Mouse (Mus musculus) hindbrain, embryonic 13.5 days (tissue): ENCODE results near the gene Mogat2. TPM values are rescaled to one million over a fixed set of nuclear protein-coding genes. Genes with fewer than 3 reads are reported as not detected.
A peak's percentile ranks its signal among the peaks of the same experiment; 100 is the strongest.

ENCODE experiments used
- ATAC-seq: fragments of 200-750 bp; cut with Nextera tagmentation; 2 replicates; pipeline ENCODE4 v1.8.0; 2017; ENCODE audit warnings: moderate TSS enrichment; ENCODE audit not compliant: low FRiP score
- H3K27ac ChIP-seq: fragments of 300-500 bp; sonication (generic); 2 replicates; pipeline ENCODE4 v1.5.1; 2015; ENCODE audit warnings: inconsistent platforms, mild to moderate bottlenecking, moderate library complexity
- H3K27me3 ChIP-seq: fragments of 300-500 bp; sonication (generic); 2 replicates; pipeline ENCODE4 v1.6.1; 2015; ENCODE audit warnings: mild to moderate bottlenecking, inconsistent platforms
- H3K36me3 ChIP-seq: fragments of 300-500 bp; sonication (generic); 2 replicates; pipeline ENCODE4 v1.6.1; 2015; ENCODE audit warnings: mild to moderate bottlenecking, inconsistent platforms
- H3K4me1 ChIP-seq: fragments of 300-500 bp; sonication (generic); replicated peaks from 2 replicates; pipeline ENCODE4 v1.6.1; 2015; ENCODE audit warnings: inconsistent platforms
- H3K4me2 ChIP-seq: fragments of 300-500 bp; sonication (generic); 2 replicates; pipeline ENCODE4 v1.6.1; 2015; ENCODE audit warnings: inconsistent platforms, mild to moderate bottlenecking, moderate library complexity
- H3K4me3 ChIP-seq: fragments of 300-500 bp; sonication (generic); 2 replicates; pipeline ENCODE4 v1.5.1; 2015; ENCODE audit warnings: mild to moderate bottlenecking, inconsistent platforms
- H3K9ac ChIP-seq: fragments of 300-500 bp; sonication (generic); 2 replicates; pipeline ENCODE4 v1.6.1; 2015; ENCODE audit warnings: mild to moderate bottlenecking, inconsistent platforms
- H3K9me3 ChIP-seq: fragments of 300-500 bp; sonication (generic); 2 replicates; pipeline ENCODE4 v1.6.1; 2016; ENCODE audit warnings: inconsistent platforms
- WGBS: fragments of 180-500 bp; shearing (Covaris S2); methylation state at CpG from one replicate; pipeline ENCODE4 v1.1.7; 2015; 5-methylcytosine and 5-hydroxymethylcytosine counted together
- polyA plus RNA-seq: library from polyadenylated mRNA; unstranded; fragments of >200 nt; fragmentation: Nextera tagmentation; extraction: Ambion mirVana; gene quantifications from 2 replicates; pipeline ENCODE4 v1.2.1, GENCODE M21; 2015

Gene Mogat2
- polyA plus RNA-seq, 1 experiment from 2014 or later, result 3.1 TPM

DNA sequence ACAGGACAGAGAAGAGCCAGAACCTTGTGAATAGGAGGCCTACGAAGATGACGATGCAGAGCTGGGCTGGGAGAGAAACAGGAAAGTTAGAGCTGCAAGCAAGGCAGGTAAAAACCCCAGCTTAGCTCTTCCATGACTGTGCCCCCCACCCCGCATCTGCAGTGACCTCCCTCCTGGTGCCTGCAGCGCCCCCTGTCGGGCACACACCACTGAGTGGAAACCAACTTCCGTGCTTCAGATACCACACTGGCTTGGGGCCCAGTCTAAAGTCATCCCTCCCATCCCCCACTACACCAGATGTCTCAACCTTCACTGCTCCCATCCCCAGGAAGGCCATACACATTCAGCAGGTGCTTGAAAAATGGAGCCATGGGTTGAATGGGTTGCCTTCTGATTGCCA is 5.8 kb downstream of the Mogat2 start:
- Histone ChIP-seq H3K27me3 (peaks cover 6% of the 10 kb centered on the region; the same call in 1 of the 2 replicates), H3K9ac (no peak overlapping the region), H3K4me1 (peaks cover 8% of the 10 kb centered on the region; the same call in 1 of the 2 replicates), H3K9me3 (no peaks in the 10 kb centered on the region), H3K4me2 (no peak overlapping the region), H3K27ac (no peak overlapping the region), H3K4me3 (no peak overlapping the region), H3K36me3 (no peaks in the 10 kb centered on the region)
- ATAC-seq, result no peak
- WGBS, result 73% methylated on average over 6 of the region's 6 CpGs

DNA sequence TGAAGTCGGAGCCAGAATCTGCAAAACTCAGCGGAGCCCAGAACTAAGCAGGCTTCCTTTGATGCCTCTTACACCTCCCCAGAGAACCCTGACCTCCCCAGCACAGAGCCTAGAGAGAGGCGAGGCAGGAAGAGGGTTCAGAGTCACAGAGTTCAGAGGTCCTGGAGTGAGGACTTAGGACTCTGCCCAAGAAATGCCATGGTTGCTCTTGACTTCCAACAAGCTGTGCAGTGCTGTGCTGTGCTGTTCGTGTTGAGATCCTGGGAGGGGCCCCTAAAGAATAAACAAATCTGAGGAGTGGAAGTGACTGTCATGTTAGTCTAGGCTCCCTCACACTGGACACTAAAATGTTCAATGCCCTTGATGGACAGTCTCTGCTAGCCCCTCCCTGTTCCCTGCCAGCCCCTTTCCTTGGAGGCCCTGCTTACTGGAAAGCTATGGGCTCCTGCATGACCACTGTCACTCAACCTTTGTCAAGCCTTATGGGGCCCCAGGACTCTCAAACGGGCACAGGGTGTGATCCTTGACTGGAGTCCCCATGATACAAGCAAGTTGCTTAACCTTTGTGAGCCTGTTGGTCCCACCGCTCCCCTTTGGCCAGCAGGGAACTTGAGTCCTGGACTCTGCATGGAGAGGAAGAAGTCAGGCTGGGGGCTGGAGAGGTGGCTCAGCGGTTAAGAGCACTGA is 8.2 kb downstream of the Mogat2 start:
- no peak for ATAC-seq
- no peaks in the 10 kb centered on the region for H3K4me1 ChIP-seq
- no peak overlapping the region for H3K4me3 ChIP-seq
- H3K9ac ChIP-seq, result no peak overlapping the region
- H3K4me2 ChIP-seq, result no peak overlapping the region
- no peaks in the 10 kb centered on the region for H3K9me3 ChIP-seq
- H3K27me3 ChIP-seq, result no peaks in the 10 kb centered on the region
- H3K27ac ChIP-seq, result no peak overlapping the region
- no peaks in the 10 kb centered on the region for H3K36me3 ChIP-seq
- 76% methylated on average over 7 of the region's 7 CpGs for WGBS

DNA sequence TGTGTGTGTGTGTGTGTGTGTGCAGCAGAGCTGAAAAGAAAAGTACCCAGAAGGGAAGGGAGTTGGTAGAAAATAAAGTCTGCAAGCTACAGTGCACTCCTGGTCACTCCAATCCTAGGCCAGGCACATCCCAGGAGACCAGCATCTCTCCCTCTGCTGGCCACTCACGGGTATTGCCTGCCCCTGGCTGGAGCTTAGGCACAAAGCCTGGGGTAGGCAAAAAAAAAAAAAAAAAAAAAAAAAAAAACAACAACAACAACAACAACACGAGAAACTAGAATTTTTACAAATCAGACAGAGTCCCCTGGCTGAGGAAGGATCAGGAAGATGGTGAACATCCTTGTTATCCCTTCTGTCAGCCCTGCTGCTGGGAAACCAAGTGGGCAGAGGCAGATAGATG is 9.0 kb downstream of the Mogat2 start:
- Histone ChIP-seq H3K9me3 (no peaks in the 10 kb centered on the region), H3K4me3 (no peak overlapping the region), H3K27ac (no peak overlapping the region), H3K4me2 (no peak overlapping the region), H3K36me3 (no peaks in the 10 kb centered on the region), H3K4me1 (no peaks in the 10 kb centered on the region), H3K9ac (no peak overlapping the region), H3K27me3 (no peaks in the 10 kb centered on the region)
- 12% methylated on average over 2 of the region's 2 CpGs for WGBS
- ATAC-seq, result no peak

DNA sequence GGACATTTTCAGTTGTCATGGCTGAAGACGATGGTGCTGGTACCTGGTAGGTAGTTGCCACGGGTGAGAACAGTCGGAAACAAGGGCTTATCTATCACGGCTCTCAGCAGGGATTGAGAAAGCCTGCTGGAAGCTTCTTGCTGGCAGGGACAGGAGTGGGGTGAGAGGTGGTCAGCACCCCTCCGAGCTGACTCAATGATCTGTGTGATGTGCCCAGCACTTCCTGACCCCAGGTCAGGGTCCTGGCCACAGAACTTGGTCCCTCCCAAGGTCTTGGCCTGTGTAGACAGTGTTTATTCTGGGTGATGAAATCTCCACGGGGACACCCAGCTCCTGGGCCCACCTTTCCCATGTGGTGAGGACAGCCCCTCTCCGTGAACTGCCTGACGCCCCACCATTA is 9.6 kb downstream of the Mogat2 start:
- Histone ChIP-seq H3K9me3 (no peaks in the 10 kb centered on the region), H3K27me3 (no peaks in the 10 kb centered on the region), H3K27ac (no peak overlapping the region), H3K4me1 (no peaks in the 10 kb centered on the region), H3K9ac (no peak overlapping the region), H3K36me3 (no peaks in the 10 kb centered on the region), H3K4me2 (no peak overlapping the region), H3K4me3 (no peak overlapping the region)
- no peak for ATAC-seq
- 80% methylated on average over 8 of the region's 8 CpGs for WGBS

- H3K4me3 ChIP-seq, result no peak overlapping the region
- no peak overlapping the region for H3K9ac ChIP-seq
- H3K27me3 ChIP-seq, result no peaks in the 10 kb centered on the region
- H3K9me3 ChIP-seq, result no peaks in the 10 kb centered on the region
- WGBS, result 94% methylated on average over 4 of the region's 4 CpGs
- H3K4me1 ChIP-seq, result no peaks in the 10 kb centered on the region
- H3K27ac ChIP-seq, result no peak overlapping the region
- no peaks in the 10 kb centered on the region for H3K36me3 ChIP-seq
- no peak for ATAC-seq
- H3K4me2 ChIP-seq, result no peak overlapping the region
Measured at GRCm38 (mm10) chr7:99227267-99227666, 11.2 kb downstream of the Mogat2 start.

DNA sequence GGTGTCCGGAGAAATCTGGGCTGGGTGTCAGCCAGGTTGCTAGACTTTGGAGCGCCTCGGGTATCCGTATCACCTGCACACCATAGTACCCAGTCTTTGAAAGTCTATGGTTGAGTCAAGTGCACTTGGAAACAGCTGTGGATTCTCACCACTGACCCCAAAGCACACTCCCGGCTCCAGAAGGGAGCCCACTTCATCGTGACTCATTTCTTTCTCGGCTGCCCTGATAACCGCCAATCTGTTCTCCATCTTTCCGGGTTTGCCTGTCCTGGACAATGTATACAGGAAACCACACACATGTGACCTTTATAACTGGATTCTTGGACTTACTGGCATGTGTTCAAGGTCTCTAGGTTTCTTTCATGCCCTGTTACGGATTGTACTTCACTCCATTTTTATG is 11.8 kb downstream of the Mogat2 start:
- ATAC-seq, result no peak

DNA sequence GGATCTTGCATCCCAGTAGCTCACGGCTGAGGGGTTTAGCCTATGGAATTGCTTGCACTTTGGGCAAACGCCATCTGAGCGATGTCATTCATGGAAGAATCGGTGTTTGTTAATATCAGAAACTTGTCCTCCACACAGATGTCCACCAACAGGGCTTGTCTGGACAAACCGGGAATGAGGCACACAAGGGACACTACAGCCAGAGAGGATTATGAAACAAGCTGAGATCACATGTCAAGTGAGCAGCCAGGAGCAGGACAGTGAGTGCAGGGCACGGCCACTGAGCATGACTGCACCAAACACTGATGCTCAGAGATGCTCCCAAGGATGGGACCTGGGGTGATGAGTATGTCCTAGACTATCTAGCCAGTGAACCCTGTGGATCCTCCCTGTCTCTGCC is 13.0 kb downstream of the Mogat2 start:
- Histone ChIP-seq H3K4me2 (no peak overlapping the region), H3K4me1 (no peaks in the 10 kb centered on the region), H3K4me3 (no peak overlapping the region), H3K9ac (no peak overlapping the region), H3K27ac (no peak overlapping the region), H3K36me3 (no peaks in the 10 kb centered on the region), H3K9me3 (no peaks in the 10 kb centered on the region), H3K27me3 (no peaks in the 10 kb centered on the region)
- 86% methylated on average over 6 of the region's 6 CpGs for WGBS
- no peak for ATAC-seq

More for the DNA sequence above, 11.8 kb downstream of the Mogat2 start:
- Histone ChIP-seq H3K4me3 (no peak overlapping the region), H3K9me3 (no peaks in the 10 kb centered on the region), H3K9ac (no peak overlapping the region), H3K4me1 (no peaks in the 10 kb centered on the region), H3K36me3 (no peaks in the 10 kb centered on the region), H3K27ac (no peak overlapping the region), H3K4me2 (no peak overlapping the region), H3K27me3 (no peaks in the 10 kb centered on the region)
- WGBS, result 93% methylated on average over 10 of the region's 10 CpGs

DNA sequence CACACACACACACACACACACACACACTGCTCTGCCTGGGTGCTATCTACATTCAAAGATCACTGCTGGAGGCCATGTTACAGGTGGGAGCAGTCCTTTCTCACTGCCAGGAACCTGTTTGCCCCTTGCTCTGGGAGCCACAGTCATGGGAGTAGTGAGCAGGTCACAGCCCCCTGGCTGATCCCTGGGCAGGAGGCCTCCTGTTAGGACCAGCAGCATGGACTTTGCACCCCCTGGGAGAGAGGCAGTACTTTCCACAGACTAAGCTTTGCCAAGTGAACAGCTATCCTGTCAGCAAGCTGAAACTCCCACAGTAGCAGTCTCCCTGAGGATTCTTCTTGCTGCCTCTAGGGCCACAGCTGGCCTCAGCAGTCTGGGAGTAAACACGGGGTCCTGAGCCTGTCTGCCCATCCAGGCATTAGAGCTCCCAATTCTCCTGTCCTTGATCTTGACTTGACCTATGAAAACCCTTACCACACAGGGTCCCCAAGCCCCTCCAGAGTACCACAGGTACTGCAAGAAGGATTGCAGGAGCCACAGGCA is 13.7 kb downstream of the Mogat2 start:
- H3K4me1 ChIP-seq, result no peaks in the 10 kb centered on the region
- no peak overlapping the region for H3K4me2 ChIP-seq
- H3K9ac ChIP-seq, result no peak overlapping the region
- no peak for ATAC-seq
- no peaks in the 10 kb centered on the region for H3K27me3 ChIP-seq
- H3K9me3 ChIP-seq, result no peaks in the 10 kb centered on the region
- H3K27ac ChIP-seq, result no peak overlapping the region
- no peak overlapping the region for H3K4me3 ChIP-seq
- H3K36me3 ChIP-seq, result no peaks in the 10 kb centered on the region
- WGBS, result 43% methylated on average over 1 of the region's 1 CpGs

DNA sequence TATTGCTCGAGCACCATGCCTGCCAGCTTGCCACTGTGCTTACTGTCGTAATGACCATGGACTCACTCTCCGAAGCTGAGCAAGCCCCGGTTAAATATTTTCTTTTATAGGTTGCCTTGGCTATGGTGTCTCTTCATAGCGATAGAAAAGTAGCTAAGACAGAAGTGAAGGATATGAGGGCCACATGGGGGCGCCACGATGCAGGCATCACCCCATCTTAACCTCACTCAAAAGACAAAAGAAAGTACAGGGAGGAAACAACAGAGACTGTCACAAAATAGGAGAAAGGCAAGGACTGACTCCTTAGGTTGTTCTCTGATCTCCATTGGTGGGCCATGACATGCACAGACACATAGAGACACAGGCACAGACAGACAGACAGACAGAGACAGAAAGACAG is 14.2 kb downstream of the Mogat2 start:
- 64% methylated on average over 7 of the region's 7 CpGs for whole genome bisulfite sequencing
- ATAC-seq, result no peak
- Histone ChIP-seq H3K27me3 (no peaks in the 10 kb centered on the region), H3K9ac (no peak overlapping the region), H3K4me1 (no peaks in the 10 kb centered on the region), H3K27ac (no peak overlapping the region), H3K4me3 (no peak overlapping the region), H3K9me3 (no peaks in the 10 kb centered on the region), H3K4me2 (no peak overlapping the region), H3K36me3 (no peaks in the 10 kb centered on the region)

DNA sequence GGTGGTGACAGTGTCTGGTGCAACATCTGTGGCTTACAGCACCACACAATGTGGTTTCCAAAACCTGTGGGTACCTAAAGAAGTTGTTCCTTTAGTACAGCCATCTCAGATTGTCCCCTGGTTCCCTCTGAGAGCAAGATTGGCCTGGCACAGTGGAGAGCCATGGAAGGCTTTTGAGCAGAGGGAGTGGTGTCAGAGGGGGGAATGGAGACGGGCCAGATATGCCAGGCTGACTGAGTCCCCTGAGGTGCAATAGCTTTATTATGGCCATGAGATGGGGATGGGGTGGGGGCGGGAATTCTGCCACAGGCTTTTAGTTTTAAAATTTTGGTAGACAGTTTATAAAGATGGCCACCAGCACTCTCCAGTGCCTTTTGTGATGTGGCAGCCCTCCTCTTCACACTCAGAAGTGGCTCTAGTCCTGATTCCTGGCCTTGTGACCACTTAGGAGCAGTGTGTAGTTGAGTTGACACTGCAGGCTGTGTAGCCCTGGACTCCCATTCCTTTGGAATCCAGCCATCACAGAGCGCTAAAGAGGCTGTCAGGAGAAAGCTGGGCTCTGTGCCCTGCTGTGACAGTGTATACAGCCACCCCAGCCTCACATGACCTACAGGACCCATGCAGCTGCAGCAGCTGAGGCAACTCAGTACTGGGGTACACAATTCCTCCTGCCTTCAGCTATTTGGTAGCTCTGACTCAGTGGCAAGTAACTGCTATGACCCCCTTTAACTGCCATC is 20.9 kb downstream of the Mogat2 start:
- Histone ChIP-seq H3K4me1 (peaks cover 14% of the 10 kb centered on the region), H3K4me3 (no peak overlapping the region), H3K36me3 (no peaks in the 10 kb centered on the region), H3K4me2 (no peak overlapping the region), H3K9ac (no peak overlapping the region), H3K27ac (no peak overlapping the region), H3K27me3 (no peaks in the 10 kb centered on the region), H3K9me3 (no peaks in the 10 kb centered on the region)
- ATAC-seq, result peak; percentile 83
- 64% methylated on average over 3 of the region's 3 CpGs for WGBS

DNA sequence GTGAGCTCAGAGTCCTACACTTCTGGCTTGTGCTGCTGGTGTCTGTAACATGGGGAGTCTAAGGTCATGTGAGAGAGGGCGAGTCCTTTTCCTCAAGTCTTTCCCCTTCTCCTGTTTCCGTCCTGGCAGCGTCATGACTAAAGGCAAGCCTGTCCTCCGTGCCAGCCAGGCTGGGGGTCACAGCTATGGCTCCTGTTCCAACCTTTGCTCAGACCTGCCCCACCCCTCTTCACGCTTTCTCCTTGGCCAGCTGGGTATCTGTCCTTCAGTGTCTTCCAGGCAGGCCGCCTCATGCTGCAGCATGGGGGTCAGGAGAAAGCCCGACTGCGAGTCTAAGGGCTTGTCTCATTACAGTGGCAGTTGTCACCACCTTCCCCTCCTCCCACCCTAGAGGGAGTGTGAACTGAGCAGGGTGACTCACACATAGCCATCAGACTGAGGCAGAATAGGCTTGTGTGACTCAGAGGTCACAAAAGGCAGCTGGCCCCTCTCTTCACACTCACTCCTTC is 23.0 kb downstream of the Mogat2 start:
- Histone ChIP-seq H3K4me1 (peaks cover 14% of the 10 kb centered on the region), H3K27me3 (no peaks in the 10 kb centered on the region), H3K9me3 (no peaks in the 10 kb centered on the region), H3K4me3 (no peak overlapping the region), H3K9ac (no peak overlapping the region), H3K4me2 (no peak overlapping the region), H3K36me3 (no peaks in the 10 kb centered on the region), H3K27ac (no peak overlapping the region)
- WGBS, result 74% methylated on average over 8 of the region's 8 CpGs
- ATAC-seq, result no peak

- WGBS, result 86% methylated on average over 10 of the region's 10 CpGs
Measured at GRCm38 (mm10) chr7:99214621-99215185, 23.7 kb downstream of the Mogat2 start.

More at GRCm38 (mm10) chr7:99214621-99215185, 23.7 kb downstream of the Mogat2 start:
- Histone ChIP-seq H3K9ac (no peak overlapping the region), H3K4me3 (no peak overlapping the region), H3K27ac (no peak overlapping the region; the same call in 1 of the 2 replicates), H3K27me3 (no peaks in the 10 kb centered on the region), H3K4me1 (peaks cover 14% of the 10 kb centered on the region), H3K4me2 (no peak overlapping the region), H3K36me3 (no peaks in the 10 kb centered on the region), H3K9me3 (no peaks in the 10 kb centered on the region)
- no peak for ATAC-seq
